Mouse (Mus musculus) testis, adult 2 months (tissue): ENCODE data around the gene AC134908.4. TPM values are rescaled to one million over a fixed set of nuclear protein-coding genes. Genes with fewer than 3 reads are reported as not detected.

Source experiments
- H3K27ac ChIP-seq: fragments of 200-500 bp; 2 replicates; pipeline ENCODE4 v1.5.1; 2012; ENCODE audit warnings: low read depth, low read length; ENCODE audit not compliant: control insufficient read depth, insufficient read depth
- H3K27me3 ChIP-seq: fragments of 200-500 bp; 2 replicates; pipeline ENCODE4 v1.6.1; 2012; ENCODE audit warnings: mild to moderate bottlenecking, low read length, moderate library complexity; ENCODE audit not compliant: control insufficient read depth, insufficient read depth
- H3K36me3 ChIP-seq: fragments of 200-500 bp; 2 replicates; pipeline ENCODE4 v1.6.1; 2012; ENCODE audit warnings: mild to moderate bottlenecking, low read length; ENCODE audit not compliant: control insufficient read depth, insufficient read depth
- H3K4me1 ChIP-seq: fragments of 200-500 bp; 2 replicates; pipeline ENCODE4 v1.6.1; 2012; ENCODE audit warnings: low read length; ENCODE audit not compliant: control insufficient read depth, insufficient read depth
- H3K4me3 ChIP-seq: fragments of 200-500 bp; 2 replicates; pipeline ENCODE4 v1.5.1; 2012; ENCODE audit warnings: low read depth, mild to moderate bottlenecking, low read length, moderate library complexity, mixed read lengths; ENCODE audit not compliant: control insufficient read depth
- CTCF ChIP-seq: fragments of 200-500 bp; IDR thresholded peaks from 2 replicates; pipeline ENCODE4 v1.5.1; 2012; ENCODE audit warnings: low read depth, mild to moderate bottlenecking, inconsistent platforms, low read length, moderate library complexity; ENCODE audit not compliant: control insufficient read depth, insufficient read depth, insufficient replicate concordance
- POLR2A ChIP-seq: fragments of 200-500 bp; IDR thresholded peaks from 2 replicates; pipeline ENCODE4 v1.6.1; 2012; ENCODE audit warnings: low read depth, mild to moderate bottlenecking, inconsistent platforms, low read length, moderate library complexity; ENCODE audit not compliant: control insufficient read depth
- polyA plus RNA-seq: library from polyadenylated mRNA; depleted of rRNA; stranded (reverse); fragments of >200 nt; gene quantifications from 2 replicates; pipeline ENCODE4 v1.2.3, GENCODE M21; 2012

AC134908.4 gene
- polyA plus RNA-seq, 1 experiment: not detected

DNA sequence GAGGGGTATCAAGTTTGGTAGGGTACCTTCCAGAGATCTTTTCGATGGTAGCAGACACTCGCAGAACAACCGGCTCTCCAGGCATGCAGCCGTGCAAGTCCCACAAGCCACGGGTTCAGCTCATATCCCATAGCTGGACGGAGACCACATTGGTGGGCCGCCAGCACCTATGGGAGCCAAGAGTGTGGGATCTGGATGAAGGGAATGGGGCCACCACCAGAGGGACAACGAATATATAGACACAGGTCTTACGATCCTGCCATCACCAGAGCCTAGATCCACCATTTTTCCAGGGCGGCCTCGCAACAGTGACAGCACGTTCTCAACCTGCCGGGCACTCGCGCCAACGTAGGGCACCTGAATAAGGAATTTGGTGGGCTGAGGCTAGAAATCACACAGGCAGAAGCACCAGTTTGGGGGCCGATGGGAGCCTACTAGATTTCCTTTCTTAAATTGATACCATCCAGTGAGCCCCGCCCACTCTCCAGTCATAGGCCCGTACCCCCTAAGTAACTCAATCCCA lies 4.1 kb downstream of the AC134908.4 start:
- Histone ChIP-seq H3K27ac (peak overlapping the region; percentile 80; the same call in 1 of the 2 replicates), H3K36me3 (no peaks in the 10 kb centered on the region), H3K27me3 (no peaks in the 10 kb centered on the region), H3K4me1 (peaks cover 19% of the 10 kb centered on the region), H3K4me3 (peak overlapping the region; percentile 93)
- no peak for TF ChIP-seq POLR2A
- no peak for TF ChIP-seq CTCF

GRCm38 (mm10) chr17:25786781-25787504 lies 8.5 kb downstream of the AC134908.4 start:
- H3K4me1 ChIP-seq: peaks cover 16% of the 10 kb centered on the region
- H3K4me3 ChIP-seq: no peak overlapping the region
- H3K27me3 ChIP-seq: no peaks in the 10 kb centered on the region
- TF ChIP-seq POLR2A: no peak
- TF ChIP-seq CTCF: no peak
- no peak overlapping the region for H3K27ac ChIP-seq
- peaks cover 3% of the 10 kb centered on the region for H3K36me3 ChIP-seq

DNA sequence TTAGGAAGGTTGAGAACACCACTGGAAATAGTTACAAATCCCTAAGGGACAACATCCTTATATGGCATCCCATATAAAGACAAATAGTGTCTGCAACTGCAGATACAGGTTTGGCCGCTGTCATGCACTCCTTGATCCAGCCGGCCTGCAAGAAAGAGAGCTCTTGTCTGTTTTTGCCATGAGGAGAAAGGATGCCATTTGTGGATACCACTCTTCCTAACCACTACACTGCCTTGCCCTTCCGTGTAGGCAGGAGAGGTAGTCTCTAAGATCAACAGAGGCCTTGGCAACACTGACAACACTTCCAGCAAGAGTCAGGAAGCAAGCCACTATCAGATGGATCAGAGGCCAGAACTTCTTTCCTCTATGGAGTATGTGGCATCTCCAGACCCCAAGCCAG lies 9.2 kb downstream of the AC134908.4 start, which contains the start of gene Ccdc78:
TSS of gene Ccdc78 (plus strand) at position 301 of the 400 bp plus-strand sequence.
- peaks cover 12% of the 10 kb centered on the region for H3K4me1 ChIP-seq
- H3K27me3 ChIP-seq: no peaks in the 10 kb centered on the region
- H3K4me3 ChIP-seq: peak within 1 kb of the TSS; percentile 87
- peak within 1 kb of the TSS; percentile 71 for H3K27ac ChIP-seq
- TF ChIP-seq CTCF (no peak), POLR2A (no peak)
- H3K36me3 ChIP-seq: peaks cover 3% of the 10 kb centered on the region

DNA sequence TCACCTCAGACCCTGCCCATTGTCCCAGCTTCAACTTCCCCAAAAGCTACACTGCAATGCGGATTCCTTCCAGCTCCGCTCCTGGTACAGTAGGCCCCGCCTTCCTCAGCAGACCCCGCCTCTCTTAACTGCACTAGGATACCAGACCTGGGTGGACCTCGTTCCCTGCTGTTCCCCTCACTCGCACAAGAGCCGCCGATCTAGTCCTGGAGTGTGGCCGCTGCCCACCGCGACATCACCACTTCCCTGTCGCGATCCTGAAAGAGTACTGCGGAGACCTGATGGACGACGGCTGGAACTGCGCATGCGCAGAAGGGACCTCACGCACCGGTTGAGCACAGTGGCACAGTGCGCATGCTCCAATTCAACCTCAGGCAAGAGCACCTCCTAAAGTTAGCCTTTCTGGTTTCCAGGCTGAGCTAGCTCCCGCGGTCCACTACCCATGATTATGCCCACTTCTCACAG lies 10.1 kb downstream of the AC134908.4 start, which contains the start of gene Haghl:
TSS of gene Haghl (minus strand) at position 393 of the 465 bp plus-strand sequence.
- Histone ChIP-seq H3K36me3 (peaks cover 3% of the 10 kb centered on the region), H3K27me3 (no peaks in the 10 kb centered on the region), H3K27ac (peak within 1 kb of the TSS; percentile 71), H3K4me3 (peak within 1 kb of the TSS; percentile 87), H3K4me1 (peaks cover 11% of the 10 kb centered on the region)
- TF ChIP-seq CTCF (0 out of 2 replicates have a peak, but pooled peaks have one; percentile 7), POLR2A (peak; percentile 86; the same call in 1 of the 2 replicates)

GRCm38 (mm10) chr17:25783861-25784574 lies 11.4 kb downstream of the AC134908.4 start:
- no peak for TF ChIP-seq POLR2A
- no peak for TF ChIP-seq CTCF

DNA sequence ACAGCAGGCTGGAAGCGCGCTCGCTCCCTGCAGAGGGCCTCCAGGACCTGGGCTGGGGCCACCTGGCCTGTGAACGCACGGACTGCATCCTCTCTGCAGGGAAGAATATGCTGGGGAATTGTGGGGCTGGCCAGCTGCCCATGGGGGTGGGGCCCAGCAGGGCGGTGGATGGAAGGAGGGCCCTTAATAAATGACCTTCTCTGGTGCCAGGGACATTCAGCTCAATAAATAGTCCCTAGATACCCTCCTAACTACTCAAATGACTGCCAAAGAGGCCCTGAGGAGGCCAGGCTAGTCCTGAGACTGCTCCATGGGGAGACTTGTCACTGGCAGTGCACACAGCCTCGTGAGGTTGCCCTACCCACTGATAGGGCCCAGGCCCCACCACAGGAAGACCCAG lies 12.4 kb downstream of the AC134908.4 start:
- peaks cover 3% of the 10 kb centered on the region for H3K36me3 ChIP-seq
- no peak overlapping the region for H3K27ac ChIP-seq
- H3K4me1 ChIP-seq: peaks cover 11% of the 10 kb centered on the region
- TF ChIP-seq CTCF (no peak), POLR2A (no peak)
- no peaks in the 10 kb centered on the region for H3K27me3 ChIP-seq
- no peak overlapping the region for H3K4me3 ChIP-seq

More at GRCm38 (mm10) chr17:25783861-25784574, 11.4 kb downstream of the AC134908.4 start:
- no peak overlapping the region for H3K4me3 ChIP-seq
- peaks cover 11% of the 10 kb centered on the region for H3K4me1 ChIP-seq
- no peaks in the 10 kb centered on the region for H3K27me3 ChIP-seq
- H3K36me3 ChIP-seq: peaks cover 3% of the 10 kb centered on the region
- no peak overlapping the region for H3K27ac ChIP-seq

DNA sequence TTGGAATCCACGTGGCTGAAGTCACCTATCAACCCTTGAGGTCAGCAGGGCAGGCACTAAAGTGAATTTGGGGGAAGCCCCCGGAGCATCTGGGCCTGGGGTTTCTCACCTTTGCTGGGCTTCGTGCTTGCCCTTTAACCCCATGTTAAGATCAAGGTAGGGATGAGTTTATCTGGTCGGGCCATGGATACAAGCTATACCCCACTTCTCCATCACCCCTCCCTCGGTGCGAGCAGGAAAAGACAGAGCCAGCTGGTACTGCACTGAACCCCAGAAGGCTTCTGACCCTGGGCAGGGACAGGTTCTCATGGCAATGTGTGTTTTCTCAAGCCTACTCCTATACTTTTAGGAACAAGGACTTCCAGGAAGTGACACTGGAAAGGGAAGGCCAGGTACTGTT lies 14.1 kb downstream of the AC134908.4 start:
- Histone ChIP-seq H3K36me3 (peaks cover 5% of the 10 kb centered on the region), H3K4me1 (peaks cover 11% of the 10 kb centered on the region), H3K27me3 (no peaks in the 10 kb centered on the region)

More for the DNA sequence above, 14.1 kb downstream of the AC134908.4 start:
- H3K27ac ChIP-seq: no peak overlapping the region
- no peak overlapping the region for H3K4me3 ChIP-seq
- TF ChIP-seq POLR2A (no peak), CTCF (no peak)
